Mouse (Mus musculus): ENCODE results near the gene Uevld.

DNA sequence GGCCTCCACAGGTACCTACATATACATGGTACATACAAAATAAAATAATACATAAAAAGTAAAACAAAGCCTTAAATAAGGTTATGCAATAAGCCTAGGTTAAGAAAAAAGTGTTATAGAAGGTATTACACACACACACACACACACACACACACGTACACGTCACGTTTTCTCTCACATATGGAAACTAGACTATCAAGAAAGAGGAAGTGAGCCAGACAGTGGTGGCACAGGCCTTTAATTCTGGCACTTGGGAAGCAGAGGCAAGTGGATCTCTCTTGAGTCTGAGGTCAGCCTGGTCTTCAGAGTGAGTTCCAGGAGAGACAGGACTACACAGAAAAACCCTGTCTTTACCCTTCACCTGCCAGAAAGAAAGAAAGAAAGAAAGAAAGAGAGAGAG lies 62.8 kb downstream of the Uevld start:
- TF ChIP-seq POLR2A (IDR thresholded peaks at IDR 0.05; ENCODE audit: low read depth, low read length) (no peak), CTCF (IDR thresholded peaks at IDR 0.05; ENCODE audit: extremely low read depth, insufficient read length, insufficient replicate concordance, low read depth, low read length) (no peak)
